Mouse (Mus musculus): ENCODE measurements around the gene Tnpo1. TPM values are rescaled to one million over a fixed set of nuclear protein-coding genes. Genes with fewer than 3 reads are reported as not detected.

The Tnpo1 gene
- total RNA-seq (2014; rRNA removed) (56.1 and 62.7 TPM in 2 replicates), polyA plus RNA-seq (2012; rRNA removed) (10.7 and 11.3 TPM in 2 replicates)

GRCm38 (mm10) chr13:98926213-98926957 lies at the start of gene Tnpo1:
TSS of gene Tnpo1 (minus strand) at chr13:98926384.
- Histone ChIP-seq H3K36me3 (ENCODE audit: control insufficient read depth, insufficient read depth, low read length) (no peaks in the 10 kb centered on the region), H3K9ac (ENCODE audit: low read depth, low read length) (peak within 1 kb of the TSS; percentile 99), H3K4me1 (ENCODE audit: control insufficient read depth, insufficient read depth, low read length) (peaks cover 14% of the 10 kb centered on the region), H3K4me3 (ENCODE audit: insufficient read depth, low read depth, low read length) (peak within 1 kb of the TSS; percentile 79), H3K27me3 (ENCODE audit: control insufficient read depth, insufficient read depth, low read length) (no peaks in the 10 kb centered on the region), H3K27ac (replicated peaks; ENCODE audit: insufficient read depth, low read depth, low read length) (peak within 1 kb of the TSS; percentile 87), H3K79me2 (ENCODE audit: control insufficient read depth, insufficient read depth, low read length) (peaks cover 27% of the 10 kb centered on the region)
- DNase-seq (ENCODE audit: extremely low read depth, low read depth, low spot score), result peak; percentile 70
- WGBS, result under 1% methylated on average over 70 of the region's 75 CpGs
- TF ChIP-seq POLR2A (IDR thresholded peaks at IDR 0.05; ENCODE audit: extremely low read depth, insufficient read depth, low read length), result peak; percentile 75
- no peak for TF ChIP-seq CTCF (IDR thresholded peaks at IDR 0.05; ENCODE audit: low read depth, low read length)

GRCm38 (mm10) chr13:98972090-98972489 lies 45.9 kb upstream of the Tnpo1 start:
- Histone ChIP-seq H3K4me1 (ENCODE audit: control insufficient read depth, insufficient read depth, low read length) (peaks cover 2% of the 10 kb centered on the region; the same call in 1 of the 2 replicates), H3K27ac (replicated peaks; ENCODE audit: insufficient read depth, low read depth, low read length) (no peak overlapping the region), H3K36me3 (ENCODE audit: control insufficient read depth, insufficient read depth, low read length) (no peaks in the 10 kb centered on the region), H3K4me3 (ENCODE audit: insufficient read depth, low read depth, low read length) (no peak overlapping the region), H3K79me2 (ENCODE audit: control insufficient read depth, insufficient read depth, low read length) (no peaks in the 10 kb centered on the region), H3K27me3 (ENCODE audit: control insufficient read depth, insufficient read depth, low read length) (no peaks in the 10 kb centered on the region), H3K9ac (ENCODE audit: low read depth, low read length) (no peak overlapping the region)
- WGBS, result 80% methylated on average over 3 of the region's 3 CpGs
- TF ChIP-seq POLR2A (IDR thresholded peaks at IDR 0.05; ENCODE audit: extremely low read depth, insufficient read depth, low read length) (no peak), CTCF (IDR thresholded peaks at IDR 0.05; ENCODE audit: low read depth, low read length) (no peak)
- no peak for DNase-seq (ENCODE audit: extremely low read depth, low read depth, low spot score)

GRCm38 (mm10) chr13:98971641-98972040 lies 45.5 kb upstream of the Tnpo1 start:
- Histone ChIP-seq H3K27ac (replicated peaks; ENCODE audit: insufficient read depth, low read depth, low read length) (no peak overlapping the region), H3K36me3 (ENCODE audit: control insufficient read depth, insufficient read depth, low read length) (no peaks in the 10 kb centered on the region), H3K79me2 (ENCODE audit: control insufficient read depth, insufficient read depth, low read length) (no peaks in the 10 kb centered on the region), H3K4me1 (ENCODE audit: control insufficient read depth, insufficient read depth, low read length) (peaks cover 2% of the 10 kb centered on the region; the same call in 1 of the 2 replicates), H3K9ac (ENCODE audit: low read depth, low read length) (no peak overlapping the region), H3K4me3 (ENCODE audit: insufficient read depth, low read depth, low read length) (no peak overlapping the region), H3K27me3 (ENCODE audit: control insufficient read depth, insufficient read depth, low read length) (no peaks in the 10 kb centered on the region)
- TF ChIP-seq POLR2A (IDR thresholded peaks at IDR 0.05; ENCODE audit: extremely low read depth, insufficient read depth, low read length) (no peak), CTCF (IDR thresholded peaks at IDR 0.05; ENCODE audit: low read depth, low read length) (no peak)
- WGBS, result 86% methylated on average over 5 of the region's 5 CpGs
- no peak for DNase-seq (ENCODE audit: extremely low read depth, low read depth, low spot score)

GRCm38 (mm10) chr13:98968517-98968916 lies 42.3 kb upstream of the Tnpo1 start:
- Histone ChIP-seq H3K27ac (replicated peaks; ENCODE audit: insufficient read depth, low read depth, low read length) (peak overlapping the region; percentile 36), H3K36me3 (ENCODE audit: control insufficient read depth, insufficient read depth, low read length) (no peaks in the 10 kb centered on the region), H3K4me3 (ENCODE audit: insufficient read depth, low read depth, low read length) (no peak overlapping the region), H3K4me1 (ENCODE audit: control insufficient read depth, insufficient read depth, low read length) (peaks cover 4% of the 10 kb centered on the region), H3K9ac (ENCODE audit: low read depth, low read length) (no peak overlapping the region), H3K79me2 (ENCODE audit: control insufficient read depth, insufficient read depth, low read length) (no peaks in the 10 kb centered on the region), H3K27me3 (ENCODE audit: control insufficient read depth, insufficient read depth, low read length) (no peaks in the 10 kb centered on the region)
- WGBS, result 73% methylated on average over 4 of the region's 4 CpGs
- no peak for TF ChIP-seq CTCF (IDR thresholded peaks at IDR 0.05; ENCODE audit: low read depth, low read length)
- TF ChIP-seq POLR2A (IDR thresholded peaks at IDR 0.05; ENCODE audit: extremely low read depth, insufficient read depth, low read length), result no peak
- DNase-seq (ENCODE audit: extremely low read depth, low read depth, low spot score), result no peak

- H3K4me3 ChIP-seq (ENCODE audit: insufficient read depth, low read depth, low read length), result no peak overlapping the region
- no peaks in the 10 kb centered on the region for H3K36me3 ChIP-seq (ENCODE audit: control insufficient read depth, insufficient read depth, low read length)
- no peaks in the 10 kb centered on the region for H3K27me3 ChIP-seq (ENCODE audit: control insufficient read depth, insufficient read depth, low read length)
- peaks cover 4% of the 10 kb centered on the region for H3K4me1 ChIP-seq (ENCODE audit: control insufficient read depth, insufficient read depth, low read length)
- no peak for TF ChIP-seq POLR2A (IDR thresholded peaks at IDR 0.05; ENCODE audit: extremely low read depth, insufficient read depth, low read length)
- TF ChIP-seq CTCF (IDR thresholded peaks at IDR 0.05; ENCODE audit: low read depth, low read length), result no peak
- H3K79me2 ChIP-seq (ENCODE audit: control insufficient read depth, insufficient read depth, low read length), result no peaks in the 10 kb centered on the region
- no peak for DNase-seq (ENCODE audit: extremely low read depth, low read depth, low spot score)
- 76% methylated on average over 6 of the region's 6 CpGs for WGBS
- H3K9ac ChIP-seq (ENCODE audit: low read depth, low read length), result no peak overlapping the region
- no peak overlapping the region for H3K27ac ChIP-seq (replicated peaks; ENCODE audit: insufficient read depth, low read depth, low read length)
Observed at GRCm38 (mm10) chr13:98967942-98968341, 41.8 kb upstream of the Tnpo1 start.

- Histone ChIP-seq H3K4me3 (ENCODE audit: insufficient read depth, low read depth, low read length) (no peak overlapping the region), H3K27me3 (ENCODE audit: control insufficient read depth, insufficient read depth, low read length) (no peaks in the 10 kb centered on the region), H3K9ac (ENCODE audit: low read depth, low read length) (no peak overlapping the region), H3K79me2 (ENCODE audit: control insufficient read depth, insufficient read depth, low read length) (no peaks in the 10 kb centered on the region), H3K36me3 (ENCODE audit: control insufficient read depth, insufficient read depth, low read length) (no peaks in the 10 kb centered on the region), H3K27ac (replicated peaks; ENCODE audit: insufficient read depth, low read depth, low read length) (no peak overlapping the region), H3K4me1 (ENCODE audit: control insufficient read depth, insufficient read depth, low read length) (peaks cover 4% of the 10 kb centered on the region)
- TF ChIP-seq CTCF (IDR thresholded peaks at IDR 0.05; ENCODE audit: low read depth, low read length) (no peak), POLR2A (IDR thresholded peaks at IDR 0.05; ENCODE audit: extremely low read depth, insufficient read depth, low read length) (no peak)
- DNase-seq (ENCODE audit: extremely low read depth, low read depth, low spot score), result peak; percentile 85
- WGBS, result 56% methylated on average over 5 of the region's 5 CpGs
Observed at GRCm38 (mm10) chr13:98966583-98966982, 40.4 kb upstream of the Tnpo1 start.

Data from liver, adult 2 months (tissue).